Mouse (Mus musculus): Measurements from ENCODE around the gene Numb. TPM values are rescaled to one million over a fixed set of nuclear protein-coding genes. Genes with fewer than 3 reads are reported as not detected.

Numb gene
- polyA plus RNA-seq, 1 experiment, result 11.2 TPM

- H3K79me3 ChIP-seq (ENCODE audit: low read depth), result no peaks in the 10 kb centered on the region
- no peak overlapping the region for H3ac ChIP-seq (ENCODE audit: control insufficient read depth, insufficient read length, low read depth)
- no peak overlapping the region for H3K4me3 ChIP-seq (ENCODE audit: insufficient read depth, poor library complexity, severe bottlenecking)
- H3K36me3 ChIP-seq (ENCODE audit: control insufficient read depth, insufficient read depth), result peaks cover 21% of the 10 kb centered on the region
- no peaks in the 10 kb centered on the region for H3K79me2 ChIP-seq (ENCODE audit: control insufficient read depth, insufficient read depth)
- H3K27me3 ChIP-seq (ENCODE audit: control insufficient read depth, insufficient read depth, insufficient read length), result no peaks in the 10 kb centered on the region
- TF ChIP-seq CTCF (IDR thresholded peaks at IDR 0.05; ENCODE audit: control insufficient read depth, insufficient read depth, insufficient read length), result no peak
- TF ChIP-seq MYOD1 (IDR thresholded peaks at IDR 0.05; ENCODE audit: control insufficient read depth, insufficient read length, low read depth), result no peak
- no peak for TF ChIP-seq FOSL1 (IDR thresholded peaks at IDR 0.05; ENCODE audit: insufficient read depth, low read length, poor library complexity, severe bottlenecking)
- no peak for TF ChIP-seq MYOG (IDR thresholded peaks at IDR 0.05; ENCODE audit: control insufficient read depth, extremely low read depth, insufficient read length)
- no peak for TF ChIP-seq CEBPB (IDR thresholded peaks at IDR 0.05; ENCODE audit: low read depth)
- TF ChIP-seq USF1 (IDR thresholded peaks at IDR 0.05; ENCODE audit: low read depth), result no peak
- no peak for TF ChIP-seq MAX (IDR thresholded peaks at IDR 0.05)
Measured at GRCm38 (mm10) chr12:83795586-83795985, 126.1 kb downstream of the Numb start.

- H3K4me3 ChIP-seq (ENCODE audit: insufficient read depth, poor library complexity, severe bottlenecking), result no peak overlapping the region
- no peaks in the 10 kb centered on the region for H3K79me2 ChIP-seq (ENCODE audit: control insufficient read depth, insufficient read depth)
- H3ac ChIP-seq (ENCODE audit: control insufficient read depth, insufficient read length, low read depth), result no peak overlapping the region
- H3K27me3 ChIP-seq (ENCODE audit: control insufficient read depth, insufficient read depth, insufficient read length), result no peaks in the 10 kb centered on the region
- TF ChIP-seq MYOD1 (IDR thresholded peaks at IDR 0.05; ENCODE audit: control insufficient read depth, insufficient read length, low read depth) (no peak), CTCF (IDR thresholded peaks at IDR 0.05; ENCODE audit: control insufficient read depth, insufficient read depth, insufficient read length) (no peak), MYOG (IDR thresholded peaks at IDR 0.05; ENCODE audit: control insufficient read depth, extremely low read depth, insufficient read length) (no peak), MAX (IDR thresholded peaks at IDR 0.05) (no peak), CEBPB (IDR thresholded peaks at IDR 0.05; ENCODE audit: low read depth) (no peak), USF1 (IDR thresholded peaks at IDR 0.05; ENCODE audit: low read depth) (no peak), FOSL1 (IDR thresholded peaks at IDR 0.05; ENCODE audit: insufficient read depth, low read length, poor library complexity, severe bottlenecking) (no peak)
- H3K79me3 ChIP-seq (ENCODE audit: low read depth), result no peaks in the 10 kb centered on the region
- peaks cover 21% of the 10 kb centered on the region for H3K36me3 ChIP-seq (ENCODE audit: control insufficient read depth, insufficient read depth)
Measured at GRCm38 (mm10) chr12:83795051-83795450, 126.7 kb downstream of the Numb start.

- TF ChIP-seq MAX (IDR thresholded peaks at IDR 0.05), result no peak
- TF ChIP-seq FOSL1 (IDR thresholded peaks at IDR 0.05; ENCODE audit: insufficient read depth, low read length, poor library complexity, severe bottlenecking), result no peak
- TF ChIP-seq CEBPB (IDR thresholded peaks at IDR 0.05; ENCODE audit: low read depth), result no peak
- Histone ChIP-seq H3K79me3 (ENCODE audit: low read depth) (no peaks in the 10 kb centered on the region), H3K36me3 (ENCODE audit: control insufficient read depth, insufficient read depth) (peaks cover 6% of the 10 kb centered on the region), H3K27me3 (ENCODE audit: control insufficient read depth, insufficient read depth, insufficient read length) (no peaks in the 10 kb centered on the region), H3K79me2 (ENCODE audit: control insufficient read depth, insufficient read depth) (no peaks in the 10 kb centered on the region), H3ac (ENCODE audit: control insufficient read depth, insufficient read length, low read depth) (no peak overlapping the region), H3K4me3 (ENCODE audit: insufficient read depth, poor library complexity, severe bottlenecking) (no peak overlapping the region)
Measured at GRCm38 (mm10) chr12:83792706-83793410, 128.9 kb downstream of the Numb start.

- Histone ChIP-seq H3ac (ENCODE audit: control insufficient read depth, insufficient read length, low read depth) (no peak overlapping the region), H3K79me3 (ENCODE audit: low read depth) (no peaks in the 10 kb centered on the region), H3K36me3 (ENCODE audit: control insufficient read depth, insufficient read depth) (peaks cover 6% of the 10 kb centered on the region), H3K4me3 (ENCODE audit: insufficient read depth, poor library complexity, severe bottlenecking) (no peak overlapping the region), H3K27me3 (ENCODE audit: control insufficient read depth, insufficient read depth, insufficient read length) (no peaks in the 10 kb centered on the region), H3K79me2 (ENCODE audit: control insufficient read depth, insufficient read depth) (no peaks in the 10 kb centered on the region)
- no peak for TF ChIP-seq FOSL1 (IDR thresholded peaks at IDR 0.05; ENCODE audit: insufficient read depth, low read length, poor library complexity, severe bottlenecking)
- no peak for TF ChIP-seq MYOG (IDR thresholded peaks at IDR 0.05; ENCODE audit: control insufficient read depth, extremely low read depth, insufficient read length)
- no peak for TF ChIP-seq CEBPB (IDR thresholded peaks at IDR 0.05; ENCODE audit: low read depth)
- TF ChIP-seq USF1 (IDR thresholded peaks at IDR 0.05; ENCODE audit: low read depth), result no peak
- TF ChIP-seq MYOD1 (IDR thresholded peaks at IDR 0.05; ENCODE audit: control insufficient read depth, insufficient read length, low read depth), result no peak
- TF ChIP-seq MAX (IDR thresholded peaks at IDR 0.05), result no peak
- no peak for TF ChIP-seq CTCF (IDR thresholded peaks at IDR 0.05; ENCODE audit: control insufficient read depth, insufficient read depth, insufficient read length)
Measured at GRCm38 (mm10) chr12:83791737-83792136, 130.0 kb downstream of the Numb start.

GRCm38 (mm10) chr12:83790749-83791148, 131.0 kb downstream of the Numb start:
- no peak for TF ChIP-seq CEBPB (IDR thresholded peaks at IDR 0.05; ENCODE audit: low read depth)
- no peak for TF ChIP-seq FOSL1 (IDR thresholded peaks at IDR 0.05; ENCODE audit: insufficient read depth, low read length, poor library complexity, severe bottlenecking)
- TF ChIP-seq USF1 (IDR thresholded peaks at IDR 0.05; ENCODE audit: low read depth), result no peak
- no peak for TF ChIP-seq MYOD1 (IDR thresholded peaks at IDR 0.05; ENCODE audit: control insufficient read depth, insufficient read length, low read depth)
- TF ChIP-seq MYOG (IDR thresholded peaks at IDR 0.05; ENCODE audit: control insufficient read depth, extremely low read depth, insufficient read length), result no peak
- TF ChIP-seq CTCF (IDR thresholded peaks at IDR 0.05; ENCODE audit: control insufficient read depth, insufficient read depth, insufficient read length), result no peak
- TF ChIP-seq MAX (IDR thresholded peaks at IDR 0.05), result no peak
- no peak overlapping the region for H3K4me3 ChIP-seq (ENCODE audit: insufficient read depth, poor library complexity, severe bottlenecking)

GRCm38 (mm10) chr12:83789781-83790140, 132.0 kb downstream of the Numb start:
- H3ac ChIP-seq (ENCODE audit: control insufficient read depth, insufficient read length, low read depth), result no peak overlapping the region
- no peaks in the 10 kb centered on the region for H3K79me2 ChIP-seq (ENCODE audit: control insufficient read depth, insufficient read depth)
- no peaks in the 10 kb centered on the region for H3K79me3 ChIP-seq (ENCODE audit: low read depth)
- TF ChIP-seq USF1 (IDR thresholded peaks at IDR 0.05; ENCODE audit: low read depth), result no peak
- TF ChIP-seq FOSL1 (IDR thresholded peaks at IDR 0.05; ENCODE audit: insufficient read depth, low read length, poor library complexity, severe bottlenecking), result no peak
- TF ChIP-seq MYOG (IDR thresholded peaks at IDR 0.05; ENCODE audit: control insufficient read depth, extremely low read depth, insufficient read length), result no peak
- TF ChIP-seq CEBPB (IDR thresholded peaks at IDR 0.05; ENCODE audit: low read depth), result no peak
- no peak for TF ChIP-seq MAX (IDR thresholded peaks at IDR 0.05)
- TF ChIP-seq CTCF (IDR thresholded peaks at IDR 0.05; ENCODE audit: control insufficient read depth, insufficient read depth, insufficient read length), result no peak
- TF ChIP-seq MYOD1 (IDR thresholded peaks at IDR 0.05; ENCODE audit: control insufficient read depth, insufficient read length, low read depth), result no peak
- peaks cover under 1% of the 10 kb centered on the region for H3K36me3 ChIP-seq (ENCODE audit: control insufficient read depth, insufficient read depth)
- no peak overlapping the region for H3K4me3 ChIP-seq (ENCODE audit: insufficient read depth, poor library complexity, severe bottlenecking)
- H3K27me3 ChIP-seq (ENCODE audit: control insufficient read depth, insufficient read depth, insufficient read length), result no peaks in the 10 kb centered on the region

More at GRCm38 (mm10) chr12:83790749-83791148, 131.0 kb downstream of the Numb start:
- Histone ChIP-seq H3K36me3 (ENCODE audit: control insufficient read depth, insufficient read depth) (peaks cover 6% of the 10 kb centered on the region), H3K79me2 (ENCODE audit: control insufficient read depth, insufficient read depth) (no peaks in the 10 kb centered on the region), H3ac (ENCODE audit: control insufficient read depth, insufficient read length, low read depth) (no peak overlapping the region), H3K79me3 (ENCODE audit: low read depth) (no peaks in the 10 kb centered on the region), H3K27me3 (ENCODE audit: control insufficient read depth, insufficient read depth, insufficient read length) (no peaks in the 10 kb centered on the region)
